Mouse (Mus musculus): ENCODE measurements at regions not wholly inside any gene's neighbourhood (a gene's known extent, or its start where the extent isn't known, plus 50 kb on each side); places are given as distances from the start of the nearest gene placed in this dataset.

DNA sequence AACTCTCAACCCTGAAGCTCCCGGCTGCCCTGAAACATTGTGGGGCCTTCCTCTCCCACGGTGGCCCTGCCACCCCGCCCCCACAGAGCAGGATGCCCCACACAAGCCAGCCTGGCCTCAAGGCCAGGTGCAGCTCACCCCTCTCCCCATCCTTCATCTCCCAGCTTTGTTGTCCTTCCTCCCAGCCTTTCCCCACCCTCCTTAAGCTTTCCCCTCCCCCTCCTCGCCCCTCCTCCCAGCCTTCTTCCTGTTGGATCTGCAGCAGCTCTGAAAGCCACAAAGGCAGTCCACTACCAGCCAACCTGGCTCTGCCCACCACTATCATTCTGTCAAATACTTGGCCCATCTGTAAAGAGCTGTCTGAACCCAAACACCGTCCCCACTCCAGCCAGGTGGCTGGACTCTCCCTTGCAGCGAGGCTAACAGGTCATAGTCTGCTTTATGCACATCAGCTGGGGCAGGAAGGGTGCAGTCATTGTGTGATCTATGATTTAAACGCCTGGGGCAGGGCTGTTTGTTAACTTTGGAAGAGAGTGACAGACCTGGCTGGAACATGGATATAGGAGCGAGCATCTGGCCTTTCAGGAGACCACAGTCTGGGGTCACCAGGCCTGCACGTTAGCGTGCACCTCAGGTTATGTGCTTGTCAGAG lies 119.9 kb upstream of the Atp6ap2 start:
- DNase-seq (ENCODE audit: low spot score in 2 of 2): no peak

DNA sequence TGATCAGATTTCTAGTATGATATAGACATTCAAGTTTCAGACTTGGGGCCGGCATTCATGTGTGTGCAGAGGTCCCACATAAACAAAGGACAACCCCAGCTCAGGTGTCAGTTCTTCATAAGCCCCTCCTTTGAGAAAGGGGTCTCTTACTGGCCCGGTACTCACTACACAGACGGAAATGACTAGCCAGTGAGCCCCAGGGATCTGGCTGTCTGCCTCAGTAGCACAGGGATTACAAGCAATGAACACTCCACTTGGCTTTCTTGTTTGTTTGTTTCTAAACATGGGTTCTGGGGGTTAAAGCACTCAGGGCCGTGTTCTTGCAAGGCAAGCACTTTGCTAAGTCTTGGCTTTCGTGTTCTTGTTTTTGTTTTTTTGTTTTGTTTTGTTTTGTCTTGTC lies 115.3 kb upstream of the Atp6ap2 start:
- no peak for DNase-seq (ENCODE audit: low spot score in 2 of 2)

DNA sequence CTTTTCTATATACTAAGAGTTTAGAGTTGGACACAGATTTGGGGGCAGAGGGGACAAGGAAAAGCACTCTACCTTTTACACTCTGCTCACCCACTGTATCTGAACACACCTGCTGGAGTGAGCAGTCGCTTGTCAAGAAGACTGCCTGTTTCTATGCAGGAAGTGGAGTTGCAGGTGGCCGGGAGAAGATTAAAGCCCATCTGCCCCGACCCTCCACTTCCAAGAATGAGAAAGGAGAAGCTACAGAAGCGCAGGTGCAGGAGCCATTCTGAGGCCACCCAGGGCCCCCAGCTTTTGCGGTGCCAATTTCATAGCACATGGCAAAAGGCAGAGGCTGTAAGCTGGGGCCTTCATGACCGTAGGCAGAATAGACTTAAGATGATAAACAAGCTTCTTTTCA lies 108.4 kb upstream of the Atp6ap2 start:
- no peak for DNase-seq (ENCODE audit: low spot score in 2 of 2)

DNA sequence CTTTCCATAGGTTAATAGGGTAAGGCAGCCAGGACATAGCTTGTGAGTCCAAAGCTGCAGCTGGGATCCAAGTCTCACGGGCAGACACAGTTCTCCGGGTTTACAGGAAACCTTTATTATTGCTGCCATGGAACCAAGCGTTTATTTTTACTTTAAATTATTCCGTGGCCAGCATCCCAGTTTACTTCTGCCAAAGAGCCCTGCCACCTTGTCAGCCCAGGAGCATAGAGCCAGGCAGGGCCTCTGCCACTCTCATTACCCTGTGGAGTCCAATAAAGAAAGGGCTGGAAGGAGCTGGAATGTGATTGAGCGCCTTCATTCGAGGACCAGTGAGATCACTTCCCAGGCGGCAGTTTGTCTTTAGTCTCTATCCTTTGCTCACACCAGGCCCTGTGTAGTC lies 96.6 kb upstream of the Atp6ap2 start:
- no peak for DNase-seq (ENCODE audit: low spot score in 2 of 2)

DNA sequence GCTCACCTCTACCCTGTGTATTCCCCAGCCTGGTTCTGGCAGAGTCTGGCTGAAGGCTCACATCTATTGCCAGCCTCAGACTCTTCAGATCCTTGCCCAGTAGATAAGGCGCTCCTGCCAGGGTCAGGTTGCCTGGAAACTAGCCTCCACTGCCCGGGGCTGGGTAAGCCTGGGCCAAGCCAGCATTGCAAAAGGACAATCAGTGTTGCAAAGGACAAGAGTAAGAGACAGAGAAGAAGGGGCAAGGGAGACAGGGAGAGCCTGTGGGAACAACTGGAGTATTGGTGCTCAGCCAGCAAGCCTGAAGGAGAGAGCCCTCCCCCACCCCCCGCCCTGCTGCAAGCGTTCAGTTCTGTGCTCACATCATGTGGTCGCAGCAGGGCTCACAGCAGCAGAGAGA lies 94.4 kb upstream of the Atp6ap2 start:
- DNase-seq (ENCODE audit: low spot score in 2 of 2): no peak

DNA sequence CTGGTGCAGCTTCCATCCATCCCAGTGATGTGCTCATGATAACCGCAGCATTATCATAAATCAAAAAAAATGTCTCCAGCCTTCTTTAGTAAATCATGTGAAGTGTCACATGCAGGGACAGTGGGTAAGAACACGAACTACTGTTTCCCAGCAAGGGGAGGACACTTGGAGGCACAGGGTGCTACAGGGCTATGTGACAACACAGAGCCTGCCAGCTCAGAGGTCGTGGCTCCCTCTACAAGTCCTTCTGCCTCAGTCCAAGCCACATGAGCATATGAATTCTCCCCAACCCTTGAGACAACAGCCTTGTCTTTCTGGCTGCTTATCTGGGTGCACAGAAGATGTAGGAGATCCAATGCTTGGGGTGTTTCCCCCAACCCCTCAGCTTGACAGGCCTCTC lies 93.7 kb upstream of the Atp6ap2 start:
- no peak for DNase-seq (ENCODE audit: low spot score in 2 of 2)

DNA sequence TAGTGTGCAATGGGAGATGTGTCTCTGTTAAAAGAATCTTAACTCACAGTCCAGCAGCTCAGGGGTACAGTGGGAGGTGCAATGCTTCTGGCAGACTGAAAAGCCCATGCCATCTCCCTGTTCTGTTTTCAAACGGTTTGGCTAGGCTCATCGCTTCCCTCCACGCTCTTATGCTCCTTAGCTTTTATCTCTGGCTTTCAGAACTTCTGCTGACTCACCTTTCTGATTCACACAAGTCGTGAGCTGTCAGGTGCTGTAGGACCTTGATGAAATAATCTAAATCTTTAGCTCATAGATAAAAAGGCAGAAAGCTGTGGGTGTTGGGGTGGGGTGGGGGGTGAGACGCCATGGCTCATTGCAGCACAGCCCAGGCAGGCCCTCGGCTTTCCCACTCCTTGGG lies 93.1 kb upstream of the Atp6ap2 start:
- DNase-seq (ENCODE audit: low spot score in 2 of 2): no peak

DNA sequence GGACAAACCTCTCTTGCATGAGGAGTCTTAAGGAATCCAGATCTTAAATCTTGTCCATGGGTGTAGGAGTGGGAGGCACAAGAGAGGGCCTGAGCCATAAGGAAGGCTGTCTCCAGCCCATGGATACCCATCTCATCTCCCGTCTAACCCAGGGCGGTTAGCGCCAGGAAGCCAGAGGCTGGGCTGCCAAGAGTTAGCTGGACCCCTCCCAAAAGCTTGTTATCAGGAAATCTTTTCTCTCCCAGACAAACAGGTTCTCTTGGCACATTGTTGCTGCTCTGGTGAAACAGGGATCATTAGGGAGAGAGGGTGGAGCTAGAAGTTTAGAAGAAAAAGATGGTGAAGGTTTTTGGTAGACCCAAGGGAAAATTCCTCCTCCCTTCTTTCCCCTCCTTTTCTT lies 87.0 kb upstream of the Atp6ap2 start:
- no peak for DNase-seq (ENCODE audit: low spot score in 2 of 2)

DNA sequence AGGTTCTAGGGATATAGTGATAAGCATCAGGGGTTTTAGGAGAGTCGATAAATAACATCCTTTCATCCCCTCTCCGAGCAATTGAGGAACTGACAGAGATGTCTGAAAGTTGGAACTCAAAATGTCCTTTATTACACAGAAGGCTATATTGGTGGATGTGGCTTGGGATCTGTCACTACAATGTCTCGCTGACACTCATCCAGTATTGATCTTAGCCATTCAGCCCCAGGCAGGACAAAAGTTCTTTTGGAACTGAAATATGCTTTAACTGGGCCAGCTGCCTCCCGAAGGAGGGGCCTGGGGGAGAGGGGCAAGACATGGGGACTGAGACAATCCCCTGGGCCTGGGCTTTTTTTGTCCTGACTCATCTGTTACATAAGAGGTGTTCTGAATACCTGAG lies 85.2 kb upstream of the Atp6ap2 start:
- DNase-seq (ENCODE audit: low spot score in 2 of 2): no peak

DNA sequence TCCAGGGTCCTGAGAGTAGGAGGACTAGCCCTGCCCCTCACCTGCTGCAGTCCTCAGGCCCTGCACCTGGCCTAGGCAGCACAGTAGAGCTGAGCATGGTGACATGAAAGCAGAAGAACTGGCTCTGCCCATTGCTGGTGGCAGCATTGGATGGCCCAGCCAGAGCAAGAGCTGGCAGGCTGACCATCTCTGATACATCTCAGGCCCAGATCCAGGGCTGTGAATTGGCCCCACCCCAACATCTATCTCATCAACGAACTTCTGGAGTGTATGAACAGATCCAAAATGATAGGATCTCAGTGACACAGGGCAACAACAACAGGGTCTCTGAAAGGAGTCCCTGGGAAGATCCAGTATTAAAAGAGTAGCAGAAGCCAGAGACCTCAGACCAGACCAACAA lies 84.0 kb upstream of the Atp6ap2 start:
- no peak for DNase-seq (ENCODE audit: low spot score in 2 of 2)

DNA sequence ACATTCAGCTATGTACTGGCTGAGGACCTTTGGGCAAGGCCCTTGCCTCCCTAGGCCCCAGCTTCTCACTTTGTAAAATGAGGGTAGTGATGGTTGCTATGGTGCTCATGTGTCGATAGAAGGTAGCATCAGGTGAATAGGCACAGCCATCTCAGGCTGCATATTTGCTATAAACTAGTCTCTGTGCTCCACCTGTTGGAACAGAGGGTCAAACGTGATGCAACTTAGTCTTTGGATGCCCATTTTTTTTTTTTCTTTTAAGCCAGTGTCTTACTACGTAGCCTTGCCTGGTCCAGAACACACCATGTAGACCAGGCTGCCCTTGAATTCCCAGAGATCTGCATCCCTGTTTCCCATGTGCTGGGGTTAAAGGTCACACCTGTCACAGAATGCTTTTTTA lies 76.5 kb upstream of the Atp6ap2 start:
- DNase-seq (ENCODE audit: low spot score in 2 of 2): no peak

DNA sequence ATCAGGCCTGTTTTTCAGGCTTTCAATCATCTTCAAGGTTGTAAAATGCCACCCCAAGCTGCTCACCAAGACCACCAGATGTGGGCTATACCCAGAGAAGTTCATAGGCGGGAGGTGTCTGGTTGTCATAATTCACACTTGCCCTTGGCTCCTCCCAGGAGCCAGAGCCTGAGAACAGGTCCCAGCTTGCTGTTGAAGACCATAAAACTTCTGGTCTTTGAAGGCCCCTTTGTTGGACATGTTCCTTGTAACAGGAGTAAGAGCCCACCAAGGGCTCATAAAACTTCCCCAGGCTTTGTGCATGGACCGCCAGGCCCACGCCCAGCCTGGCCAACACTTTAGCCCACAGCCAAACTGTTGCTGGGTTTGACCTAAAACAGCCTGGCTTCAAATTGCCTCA lies 62.6 kb upstream of the Atp6ap2 start:
- DNase-seq (ENCODE audit: low spot score in 2 of 2): no peak

DNA sequence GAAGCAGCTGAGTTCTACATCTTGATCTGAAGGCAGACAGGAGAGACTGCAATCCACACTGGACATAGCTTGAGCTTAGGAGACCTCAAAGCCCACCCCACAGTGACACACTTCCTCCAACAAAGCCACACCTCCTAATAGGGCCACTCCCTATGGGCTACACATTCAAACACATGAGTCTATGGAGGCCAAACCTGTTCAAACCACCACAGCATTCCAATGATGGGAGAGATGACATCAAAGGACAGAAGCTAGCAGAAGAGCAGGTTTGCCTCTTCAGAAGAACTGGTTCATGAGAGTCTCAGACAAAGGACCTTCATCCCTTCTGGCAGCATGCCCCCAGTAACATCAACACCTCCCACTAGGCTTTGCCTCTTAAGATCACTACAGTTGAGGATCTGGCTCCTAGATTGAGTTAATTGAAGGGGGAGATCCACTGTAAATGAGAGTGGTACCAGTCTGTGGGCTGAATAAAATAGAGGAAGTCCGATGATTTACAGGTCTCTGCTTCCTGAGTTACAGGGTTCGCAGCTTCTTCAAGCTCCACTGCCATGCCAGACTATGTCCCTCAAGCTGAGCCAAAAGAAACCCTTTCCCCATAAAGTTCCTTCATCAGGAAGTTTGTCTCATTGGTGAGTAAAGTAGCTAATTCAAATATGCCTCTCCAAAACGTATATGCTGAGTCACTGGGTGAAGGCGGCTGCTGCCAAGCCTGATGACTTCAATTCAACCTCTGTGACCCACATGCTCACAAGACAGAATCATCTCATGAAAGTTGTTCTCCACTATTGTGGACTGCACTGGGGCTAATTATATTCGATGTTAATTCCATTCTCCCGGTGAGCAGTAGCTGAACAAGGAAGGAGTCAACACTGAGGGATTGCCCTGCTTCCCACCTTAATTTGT lies 56.9 kb upstream of the Atp6ap2 start:
- no peak for DNase-seq (ENCODE audit: low spot score in 2 of 2)
